Mouse (Mus musculus): ENCODE measurements around the gene Park7. TPM values are rescaled to one million over a fixed set of nuclear protein-coding genes. Genes with fewer than 3 reads are reported as not detected.

The Park7 gene
- polyA plus RNA-seq, 1 experiment: 318 TPM

Other genes with a start within 250 kb of the Park7 start
- 29.8 and 36.1 TPM in 2 replicates for gene Errfi1, start 60.5 kb downstream of the Park7 start, polyA plus RNA-seq (2012; rRNA removed)
- 0.69 and 1.3 TPM in 2 replicates for gene Tnfrsf9, start 125 bp upstream of the Park7 start, polyA plus RNA-seq (2012; rRNA removed)
- not detected in 2 replicates for gene Uts2, start 82.7 kb upstream of the Park7 start, polyA plus RNA-seq (2012; rRNA removed)
- gene Per3, start 130.2 kb upstream of the Park7 start, polyA plus RNA-seq (2012; rRNA removed): 66.9 and 67.9 TPM in 2 replicates
- 77.7 and 78.5 TPM in 2 replicates for gene Vamp3, start 143.5 kb upstream of the Park7 start, polyA plus RNA-seq (2012; rRNA removed)
- not detected in 2 replicates for gene Gm13090, start 175.1 kb upstream of the Park7 start, polyA plus RNA-seq (2012; rRNA removed)